Mouse (Mus musculus) heart, postnatal 0 days (tissue): ENCODE measurements around the gene Ypel5.

ENCODE experiments used
- CTCF ChIP-seq: IDR thresholded peaks from 2 replicates; pipeline ENCODE4 v1.5.1; 2016; ENCODE audit warnings: antibody characterized with exemption, control low read depth, low read depth
- EP300 ChIP-seq: IDR thresholded peaks from 2 replicates; pipeline ENCODE4 v1.6.1; 2016; ENCODE audit warnings: antibody characterized with exemption, low read depth

DNA sequence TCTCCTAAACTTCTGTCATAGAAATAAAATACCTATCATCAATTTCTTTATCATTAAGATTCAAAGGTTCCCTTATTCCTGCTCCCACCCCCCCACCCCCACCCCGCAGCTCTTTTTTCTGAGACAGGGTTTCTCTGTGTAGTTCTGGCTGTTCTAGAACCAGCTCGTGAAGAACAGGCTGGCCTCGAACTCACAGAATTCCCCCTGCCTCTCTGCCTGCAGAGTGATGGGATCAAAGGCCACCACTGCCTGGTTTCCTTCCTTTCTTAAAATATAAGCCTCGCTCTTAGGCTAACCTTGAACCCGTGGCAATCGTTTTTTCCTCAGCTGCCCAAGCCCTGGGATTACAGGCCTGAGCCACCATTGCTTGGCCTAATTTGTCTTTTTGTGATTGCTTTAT lies 55.3 kb downstream of the Ypel5 start:
- TF ChIP-seq CTCF (no peak), EP300 (no peak)
